Mouse (Mus musculus): ENCODE data around the gene Rapgef6. TPM values are rescaled to one million over a fixed set of nuclear protein-coding genes. Genes with fewer than 3 reads are reported as not detected.
A peak's percentile ranks its signal among the peaks of the same experiment; 100 is the strongest.

Rapgef6 gene
- polyA plus RNA-seq, 1 experiment from 2014 or later: 13.5 TPM

DNA sequence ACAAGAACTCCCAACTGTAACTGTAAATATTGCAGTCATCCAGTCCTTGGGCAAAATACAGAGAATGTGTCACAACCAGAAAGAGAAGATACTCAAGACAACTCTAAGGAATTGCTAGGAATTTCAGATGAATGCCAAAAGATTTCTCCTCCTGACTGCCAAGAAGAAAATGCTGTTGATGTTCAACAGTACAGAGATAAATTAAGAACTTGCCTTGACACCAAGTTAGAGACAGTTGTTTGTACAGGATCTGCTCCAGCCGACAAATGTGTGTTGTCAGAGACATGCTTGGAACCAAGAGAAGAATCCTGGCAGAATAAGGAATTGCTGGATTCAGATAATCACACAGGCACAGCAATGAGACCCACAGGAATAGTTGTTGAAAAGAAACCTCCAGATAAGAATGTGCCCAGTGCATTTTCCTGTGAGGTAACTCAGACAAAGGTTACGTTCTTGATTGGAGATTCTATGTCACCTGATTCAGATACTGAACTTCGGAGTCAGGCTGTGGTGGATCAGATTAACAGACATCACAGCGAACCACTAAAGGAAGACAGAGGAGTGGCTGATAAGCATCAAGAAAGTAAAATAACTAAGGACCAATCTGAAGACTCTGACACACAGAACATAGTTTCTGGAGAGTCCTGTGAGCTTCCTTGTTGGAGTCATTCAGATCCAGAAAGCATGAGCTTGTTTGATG, 20.0 kb upstream of the Rapgef6 start:
- 64% methylated on average over 4 of the region's 4 CpGs for WGBS
- Histone ChIP-seq H3K36me3 (ENCODE audit: control insufficient read depth, insufficient read depth) (peaks cover 47% of the 10 kb centered on the region), H3K4me2 (replicated peaks; ENCODE audit: low read depth) (no peak overlapping the region), H3K4me3 (ENCODE audit: low read depth, low read length) (no peak overlapping the region), H3K9me3 (ENCODE audit: control insufficient read depth) (no peaks in the 10 kb centered on the region), H3K27me3 (replicated peaks; ENCODE audit: control insufficient read depth, insufficient read depth, low read length) (no peaks in the 10 kb centered on the region), H3K4me1 (replicated peaks; ENCODE audit: control insufficient read depth, insufficient read depth, low read length) (no peaks in the 10 kb centered on the region), H3K27ac (ENCODE audit: low read depth, low read length) (no peak overlapping the region), H3K9ac (ENCODE audit: low read depth, low read length) (no peak overlapping the region)
- ATAC-seq: no peak
- no peak for TF ChIP-seq CTCF (IDR thresholded peaks at IDR 0.05; ENCODE audit: low read depth)

DNA sequence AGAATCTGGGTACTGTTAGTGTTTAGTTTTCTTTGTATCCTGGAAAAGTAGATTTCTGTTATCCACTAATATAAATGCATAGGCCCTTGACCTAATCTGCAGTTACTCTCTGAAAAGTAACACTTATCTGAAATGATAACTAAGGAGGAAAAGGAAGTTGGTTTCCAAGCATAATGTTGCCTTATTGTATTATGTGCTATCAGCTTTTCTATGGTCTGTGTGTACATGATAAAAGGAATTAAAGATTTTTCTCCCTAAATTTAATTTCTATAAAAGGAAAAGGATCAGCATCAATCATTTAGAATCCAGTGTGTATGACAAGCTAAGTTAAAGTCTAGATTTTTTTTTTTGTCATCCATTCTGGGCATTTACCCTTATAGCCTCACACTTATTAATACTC, 9.1 kb upstream of the Rapgef6 start:
- no peaks in the 10 kb centered on the region for H3K4me1 ChIP-seq (replicated peaks; ENCODE audit: control insufficient read depth, insufficient read depth, low read length)
- H3K9me3 ChIP-seq (ENCODE audit: control insufficient read depth): no peaks in the 10 kb centered on the region
- H3K4me2 ChIP-seq (replicated peaks; ENCODE audit: low read depth): no peak overlapping the region
- H3K27me3 ChIP-seq (replicated peaks; ENCODE audit: control insufficient read depth, insufficient read depth, low read length): no peaks in the 10 kb centered on the region
- H3K4me3 ChIP-seq (ENCODE audit: low read depth, low read length): no peak overlapping the region
- ATAC-seq: no peak
- H3K36me3 ChIP-seq (ENCODE audit: control insufficient read depth, insufficient read depth): peaks cover 24% of the 10 kb centered on the region
- TF ChIP-seq CTCF (IDR thresholded peaks at IDR 0.05; ENCODE audit: low read depth): no peak
- H3K9ac ChIP-seq (ENCODE audit: low read depth, low read length): no peak overlapping the region
- no peak overlapping the region for H3K27ac ChIP-seq (ENCODE audit: low read depth, low read length)

GRCm38 (mm10) chr11:54521927-54522528, 619 bp upstream of the Rapgef6 start:
- Histone ChIP-seq H3K27ac (ENCODE audit: low read depth, low read length) (peak overlapping the region; percentile 99), H3K9ac (ENCODE audit: low read depth, low read length) (peak overlapping the region; percentile 66), H3K4me3 (ENCODE audit: low read depth, low read length) (peak overlapping the region; percentile 95), H3K9me3 (ENCODE audit: control insufficient read depth) (no peaks in the 10 kb centered on the region), H3K36me3 (ENCODE audit: control insufficient read depth, insufficient read depth) (no peaks in the 10 kb centered on the region), H3K27me3 (replicated peaks; ENCODE audit: control insufficient read depth, insufficient read depth, low read length) (no peaks in the 10 kb centered on the region), H3K4me1 (replicated peaks; ENCODE audit: control insufficient read depth, insufficient read depth, low read length) (peaks cover 5% of the 10 kb centered on the region; the same call in 1 of the 2 replicates), H3K4me2 (replicated peaks; ENCODE audit: low read depth) (peak overlapping the region; percentile 67)
- no peak for ATAC-seq
- 0% methylated on average over 18 of the region's 18 CpGs for WGBS
- TF ChIP-seq CTCF (IDR thresholded peaks at IDR 0.05; ENCODE audit: low read depth): no peak

DNA sequence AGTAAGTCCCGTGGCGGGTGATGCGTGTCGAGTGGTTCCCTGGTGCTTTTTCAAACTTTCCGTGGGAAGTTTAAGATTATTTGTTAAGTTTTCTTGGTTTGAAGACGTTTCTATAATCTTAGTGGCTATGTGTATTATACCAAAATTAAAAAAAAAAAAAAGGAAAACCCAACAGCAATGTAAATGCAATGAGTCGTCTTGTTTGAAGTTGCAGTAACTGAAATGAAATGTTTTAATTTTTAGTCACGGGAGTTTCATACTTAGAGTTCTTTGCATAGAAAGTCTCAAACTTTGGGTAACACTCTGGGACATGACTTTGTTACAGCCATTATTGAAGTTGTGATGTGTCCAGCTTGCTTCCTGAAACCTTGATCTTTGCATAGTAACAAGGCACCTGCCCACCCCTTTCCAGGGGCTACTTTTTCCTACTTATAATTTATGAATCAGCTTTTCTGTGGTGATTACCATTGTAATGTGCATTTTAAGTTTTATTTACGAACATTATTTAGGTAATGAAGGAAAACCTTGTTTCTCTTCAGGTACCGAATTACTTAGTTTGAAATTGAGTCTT, 869 bp downstream of the Rapgef6 start:
- Histone ChIP-seq H3K4me1 (replicated peaks; ENCODE audit: control insufficient read depth, insufficient read depth, low read length) (peaks cover 5% of the 10 kb centered on the region; the same call in 1 of the 2 replicates), H3K4me2 (replicated peaks; ENCODE audit: low read depth) (peak overlapping the region; percentile 81), H3K36me3 (ENCODE audit: control insufficient read depth, insufficient read depth) (no peaks in the 10 kb centered on the region), H3K9ac (ENCODE audit: low read depth, low read length) (peak overlapping the region; percentile 90), H3K9me3 (ENCODE audit: control insufficient read depth) (no peaks in the 10 kb centered on the region), H3K27me3 (replicated peaks; ENCODE audit: control insufficient read depth, insufficient read depth, low read length) (no peaks in the 10 kb centered on the region), H3K27ac (ENCODE audit: low read depth, low read length) (peak overlapping the region; percentile 99), H3K4me3 (ENCODE audit: low read depth, low read length) (peak overlapping the region; percentile 95)
- 12% methylated on average over 10 of the region's 10 CpGs for WGBS
- TF ChIP-seq CTCF (IDR thresholded peaks at IDR 0.05; ENCODE audit: low read depth): no peak
- ATAC-seq: no peak

DNA sequence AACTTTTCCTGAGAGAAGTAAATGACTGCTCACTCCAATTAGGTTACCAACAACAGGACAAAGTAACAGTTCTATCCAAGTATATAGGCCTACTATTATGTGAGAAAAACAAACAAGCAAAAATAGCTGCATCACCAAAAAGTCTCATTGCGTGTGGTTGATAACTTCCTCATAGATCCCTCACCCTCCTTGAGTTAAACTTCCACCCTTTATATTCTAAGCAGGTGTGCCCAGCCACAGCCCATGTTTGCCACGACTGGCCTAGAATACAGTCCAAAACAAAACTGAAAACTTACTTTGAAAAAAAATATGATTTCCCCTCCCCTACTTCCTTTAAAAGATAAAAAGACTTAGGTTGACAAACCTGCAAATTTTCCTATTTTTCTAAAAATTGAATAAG, 5.4 kb downstream of the Rapgef6 start:
- H3K4me1 ChIP-seq (replicated peaks; ENCODE audit: control insufficient read depth, insufficient read depth, low read length): peaks cover 5% of the 10 kb centered on the region; the same call in 1 of the 2 replicates
- H3K27me3 ChIP-seq (replicated peaks; ENCODE audit: control insufficient read depth, insufficient read depth, low read length): no peaks in the 10 kb centered on the region
- WGBS: 28% methylated on average over 2 of the region's 2 CpGs
- H3K9ac ChIP-seq (ENCODE audit: low read depth, low read length): no peak overlapping the region
- H3K4me2 ChIP-seq (replicated peaks; ENCODE audit: low read depth): no peak overlapping the region
- H3K27ac ChIP-seq (ENCODE audit: low read depth, low read length): no peak overlapping the region
- H3K4me3 ChIP-seq (ENCODE audit: low read depth, low read length): no peak overlapping the region
- no peak for TF ChIP-seq CTCF (IDR thresholded peaks at IDR 0.05; ENCODE audit: low read depth)
- no peak for ATAC-seq
- no peaks in the 10 kb centered on the region for H3K36me3 ChIP-seq (ENCODE audit: control insufficient read depth, insufficient read depth)
- no peaks in the 10 kb centered on the region for H3K9me3 ChIP-seq (ENCODE audit: control insufficient read depth)

DNA sequence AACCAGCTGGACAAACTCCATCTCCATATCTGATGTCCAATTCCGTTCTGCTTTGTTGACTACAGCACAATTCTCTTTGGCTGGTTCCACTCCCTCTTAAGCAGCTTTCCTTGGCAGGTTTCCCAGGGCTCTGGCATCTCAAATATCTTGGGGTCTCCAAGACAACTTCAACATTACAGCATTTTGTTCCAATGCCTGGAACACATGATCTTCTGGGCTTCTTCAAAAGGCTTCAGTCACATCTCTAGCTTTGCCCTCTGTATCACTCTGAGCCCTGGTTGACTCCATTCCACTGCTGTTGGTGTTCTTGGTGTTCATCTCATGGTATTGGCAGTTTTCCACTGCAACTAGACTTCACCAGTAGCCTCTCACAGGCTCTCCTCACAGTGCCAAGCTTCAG, 7.7 kb downstream of the Rapgef6 start:
- no peaks in the 10 kb centered on the region for H3K27me3 ChIP-seq (replicated peaks; ENCODE audit: control insufficient read depth, insufficient read depth, low read length)
- H3K9ac ChIP-seq (ENCODE audit: low read depth, low read length): no peak overlapping the region
- H3K4me3 ChIP-seq (ENCODE audit: low read depth, low read length): no peak overlapping the region
- no peaks in the 10 kb centered on the region for H3K9me3 ChIP-seq (ENCODE audit: control insufficient read depth)
- 39% methylated on average over 1 of the region's 1 CpGs for WGBS
- ATAC-seq: no peak
- H3K4me1 ChIP-seq (replicated peaks; ENCODE audit: control insufficient read depth, insufficient read depth, low read length): no peaks in the 10 kb centered on the region
- H3K36me3 ChIP-seq (ENCODE audit: control insufficient read depth, insufficient read depth): no peaks in the 10 kb centered on the region
- TF ChIP-seq CTCF (IDR thresholded peaks at IDR 0.05; ENCODE audit: low read depth): no peak
- H3K4me2 ChIP-seq (replicated peaks; ENCODE audit: low read depth): no peak overlapping the region
- H3K27ac ChIP-seq (ENCODE audit: low read depth, low read length): no peak overlapping the region
